ENCODE assay signal across 8 mouse cellular contexts in genomic region chr1:171293906-171294297, GRCm38 (mm10). TPM values are rescaled to one million over a fixed set of nuclear protein-coding genes. Genes with fewer than 3 reads are reported as not detected.
DNase-seq lines count a peak whose midpoint lies in the region; ATAC-seq lines count a peak whose summit lies in the region.

No protein-coding gene starts in this region.

- peak overlapping the region; percentile 96 for H3K27ac ChIP-seq in kidney, embryonic 15.5 days
- H3K27ac ChIP-seq in forebrain, embryonic 16.5 days (ENCODE audit: low read length): peak overlapping the region; percentile 94
- peak overlapping the region; percentile 93 for H3K27ac ChIP-seq in midbrain, embryonic 12.5 days (replicated peaks)

- no peak for DNase-seq in kidney, postnatal 25 days
- DNase-seq in adipocyte (ENCODE audit: low spot score): peak; percentile 33
- no peak for DNase-seq in urinary bladder, adult 18-20 months (ENCODE audit: low spot score in 2 of 2)
- no peak for DNase-seq in gastrocnemius, adult 8-10 months (ENCODE audit: low spot score in 2 of 2)
- DNase-seq in cerebellum, postnatal 4 days (ENCODE audit: low spot score in 2 of 2): no peak

- peaks cover 19% of the 10 kb centered on the region for H3K27me3 ChIP-seq in kidney, embryonic 15.5 days
- H3K27me3 ChIP-seq in forebrain, embryonic 16.5 days (replicated peaks; ENCODE audit: control insufficient read depth, insufficient read depth, low read length): peaks cover 21% of the 10 kb centered on the region
- H3K27me3 ChIP-seq in midbrain, embryonic 12.5 days: peaks cover 27% of the 10 kb centered on the region

- peaks cover 10% of the 10 kb centered on the region for H3K4me1 ChIP-seq in kidney, embryonic 15.5 days
- peaks cover 7% of the 10 kb centered on the region for H3K4me1 ChIP-seq in forebrain, embryonic 16.5 days (replicated peaks; ENCODE audit: control insufficient read depth, insufficient read depth, low read length)
- peaks cover 9% of the 10 kb centered on the region; the same call in 1 of the 2 replicates for H3K4me1 ChIP-seq in midbrain, embryonic 12.5 days

- H3K4me2 ChIP-seq in kidney, embryonic 15.5 days: peak overlapping the region; percentile 73
- H3K4me2 ChIP-seq in forebrain, embryonic 16.5 days (ENCODE audit: low read length): peak overlapping the region; percentile 64
- H3K4me2 ChIP-seq in midbrain, embryonic 12.5 days (replicated peaks): peak overlapping the region; percentile 74

- no peak for ATAC-seq in kidney, embryonic 15.5 days (replicated peaks; ENCODE audit: low FRiP score)
- ATAC-seq in forebrain, embryonic 16.5 days: no peak
- ATAC-seq in midbrain, embryonic 12.5 days (ENCODE audit: low FRiP score, low read depth): no peak

- peak overlapping the region; percentile 79 for H3K4me3 ChIP-seq in kidney, embryonic 15.5 days (replicated peaks)
- H3K4me3 ChIP-seq in forebrain, embryonic 16.5 days (replicated peaks; ENCODE audit: low read length): peak overlapping the region; percentile 94
- H3K4me3 ChIP-seq in midbrain, embryonic 12.5 days: peak overlapping the region; percentile 79

- peaks cover 22% of the 10 kb centered on the region for H3K36me3 ChIP-seq in kidney, embryonic 15.5 days
- peaks cover 5% of the 10 kb centered on the region; the same call in 1 of the 2 replicates for H3K36me3 ChIP-seq in forebrain, embryonic 16.5 days (ENCODE audit: control insufficient read depth, insufficient read depth)
- H3K36me3 ChIP-seq in midbrain, embryonic 12.5 days: peaks cover 11% of the 10 kb centered on the region; the same call in 1 of the 2 replicates

- 34% methylated on average over 5 of the region's 5 CpGs for WGBS in kidney, embryonic 15.5 days
- WGBS in forebrain, embryonic 16.5 days: 40% methylated on average over 5 of the region's 5 CpGs
- 59% methylated on average over 5 of the region's 5 CpGs for WGBS in midbrain, embryonic 12.5 days

- no peaks in the 10 kb centered on the region for H3K9me3 ChIP-seq in kidney, embryonic 15.5 days (replicated peaks)
- H3K9me3 ChIP-seq in forebrain, embryonic 16.5 days (ENCODE audit: control insufficient read depth, low read length): no peaks in the 10 kb centered on the region
- no peaks in the 10 kb centered on the region for H3K9me3 ChIP-seq in midbrain, embryonic 12.5 days

- H3K9ac ChIP-seq in kidney, embryonic 15.5 days: peak overlapping the region; percentile 74
- H3K9ac ChIP-seq in forebrain, embryonic 16.5 days (replicated peaks; ENCODE audit: low read depth, low read length): peak overlapping the region; percentile 95
- peak overlapping the region; percentile 78 for H3K9ac ChIP-seq in midbrain, embryonic 12.5 days (replicated peaks)

RNA-seq across cellular contexts. Expression of gene Ufc1, which starts 0.9 kb away (rescaled TPM):
- 106 and 118 TPM in 2 replicates for polyA plus RNA-seq in kidney, embryonic 15.5 days (2015; fragmentation: Nextera tagmentation; extraction: Ambion mirVana)
- polyA plus RNA-seq in forebrain, embryonic 16.5 days (2015; fragmentation: Nextera tagmentation; extraction: Ambion mirVana): 93.5 and 102 TPM in 2 replicates
- polyA plus RNA-seq in midbrain, embryonic 12.5 days (2016; fragmentation: Nextera tagmentation; extraction: Ambion mirVana): 106 TPM in 2 replicates
- total RNA-seq in gastrocnemius, adult 8-10 months (2022): 100 to 1,000 TPM; 102 to 110 (median 106) TPM

RNA-seq across cellular contexts. Expression of gene Usp21, which starts 6.1 kb away (rescaled TPM):
- 87.7 and 97.8 TPM in 2 replicates for polyA plus RNA-seq in kidney, embryonic 15.5 days (2015; fragmentation: Nextera tagmentation; extraction: Ambion mirVana)
- 126 and 130 TPM in 2 replicates for polyA plus RNA-seq in forebrain, embryonic 16.5 days (2015; fragmentation: Nextera tagmentation; extraction: Ambion mirVana)
- 113 and 119 TPM in 2 replicates for polyA plus RNA-seq in midbrain, embryonic 12.5 days (2016; fragmentation: Nextera tagmentation; extraction: Ambion mirVana)
- total RNA-seq in gastrocnemius, adult 8-10 months (2022): 10 to 100 TPM; 15.3 to 19.3 (median 16.2) TPM

RNA-seq across cellular contexts. Expression of gene Ppox, which starts 12.9 kb away (rescaled TPM):
- 63.0 and 65.4 TPM in 2 replicates for polyA plus RNA-seq in kidney, embryonic 15.5 days (2015; fragmentation: Nextera tagmentation; extraction: Ambion mirVana)
- 47.6 and 49.2 TPM in 2 replicates for polyA plus RNA-seq in forebrain, embryonic 16.5 days (2015; fragmentation: Nextera tagmentation; extraction: Ambion mirVana)
- polyA plus RNA-seq in midbrain, embryonic 12.5 days (2016; fragmentation: Nextera tagmentation; extraction: Ambion mirVana): 61.4 and 61.5 TPM in 2 replicates
- 10 to 100 TPM in 2 of 4 experiments, 1 to 10 TPM in 2; 7.3 to 10.7 (median 9.0) TPM for total RNA-seq in gastrocnemius, adult 8-10 months (2022)

RNA-seq across cellular contexts. Expression of gene B4galt3, which starts 23.8 kb away (rescaled TPM):
- 80.4 and 94.3 TPM in 2 replicates for polyA plus RNA-seq in kidney, embryonic 15.5 days (2015; fragmentation: Nextera tagmentation; extraction: Ambion mirVana)
- 111 and 114 TPM in 2 replicates for polyA plus RNA-seq in forebrain, embryonic 16.5 days (2015; fragmentation: Nextera tagmentation; extraction: Ambion mirVana)
- polyA plus RNA-seq in midbrain, embryonic 12.5 days (2016; fragmentation: Nextera tagmentation; extraction: Ambion mirVana): 72.1 and 80.6 TPM in 2 replicates
- total RNA-seq in gastrocnemius, adult 8-10 months (2022): 10 to 100 TPM in 2 of 4 experiments, 1 to 10 TPM in 2; 8.7 to 14.1 (median 10.9) TPM

RNA-seq across cellular contexts. Expression of gene Dedd, which starts 35.0 kb away (rescaled TPM):
- 53.1 and 55.7 TPM in 2 replicates for polyA plus RNA-seq in kidney, embryonic 15.5 days (2015; fragmentation: Nextera tagmentation; extraction: Ambion mirVana)
- 55.5 and 61.7 TPM in 2 replicates for polyA plus RNA-seq in forebrain, embryonic 16.5 days (2015; fragmentation: Nextera tagmentation; extraction: Ambion mirVana)
- 49.3 and 51.9 TPM in 2 replicates for polyA plus RNA-seq in midbrain, embryonic 12.5 days (2016; fragmentation: Nextera tagmentation; extraction: Ambion mirVana)
- total RNA-seq in gastrocnemius, adult 8-10 months (2022): 10 to 100 TPM; 31.9 to 39.7 (median 37.3) TPM
